Comparison of ENCODE assay signal across 8 mouse cellular contexts in the genomic region with DNA sequence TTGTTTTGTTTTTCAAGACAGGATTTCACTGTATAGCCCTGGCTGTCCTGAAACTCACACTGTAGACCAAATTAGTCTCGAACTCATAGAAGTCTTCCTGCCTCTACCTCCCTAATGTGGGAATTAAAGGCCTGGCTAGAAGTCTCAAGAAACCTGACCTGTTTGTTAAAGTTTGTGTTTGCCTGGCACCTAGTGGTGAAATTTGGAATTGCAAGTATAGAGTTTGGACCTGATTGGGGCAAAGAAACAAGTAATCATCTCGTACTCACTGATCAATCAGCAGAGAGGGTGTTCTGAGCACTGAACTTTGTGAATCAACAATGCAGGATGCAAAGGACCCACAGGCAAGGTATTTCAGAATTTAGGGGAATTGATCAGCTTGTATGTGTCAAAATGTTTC. TPM values are rescaled to one million over a fixed set of nuclear protein-coding genes. Genes with fewer than 3 reads are reported as not detected.
DNase-seq lines count a peak whose midpoint lies in the region; ATAC-seq and TF ChIP-seq lines count a peak whose summit lies in the region.

No protein-coding gene starts in this region.

- H3K9ac ChIP-seq in forebrain, postnatal 0 days: no peak overlapping the region
- H3K9ac ChIP-seq in forebrain, embryonic 13.5 days: no peak overlapping the region

- H3K4me1 ChIP-seq in forebrain, postnatal 0 days (ENCODE audit: insufficient read depth): no peaks in the 10 kb centered on the region
- peaks cover 6% of the 10 kb centered on the region; the same call in 1 of the 2 replicates for H3K4me1 ChIP-seq in forebrain, embryonic 13.5 days
- H3K4me1 ChIP-seq in cerebellum, adult 2 months (ENCODE audit: control insufficient read depth, insufficient read depth, low read length): no peaks in the 10 kb centered on the region
- H3K4me1 ChIP-seq in lung, adult 2 months (ENCODE audit: control insufficient read depth, insufficient read depth, low read length): no peaks in the 10 kb centered on the region

- peak; percentile 93 for TF ChIP-seq CTCF in forebrain, postnatal 0 days (IDR thresholded peaks at IDR 0.05; ENCODE audit: low read depth)
- peak; percentile 34; the same call in 1 of the 2 replicates for TF ChIP-seq CTCF in cerebellum, adult 2 months (IDR thresholded peaks at IDR 0.05; ENCODE audit: borderline replicate concordance, insufficient read depth, low read depth, low read length)
- peak; percentile 26; the same call in 1 of the 2 replicates for TF ChIP-seq CTCF in lung, adult 2 months (IDR thresholded peaks at IDR 0.05; ENCODE audit: insufficient read depth, low read length)

- no peak for TF ChIP-seq POLR2A in cerebellum, adult 2 months (IDR thresholded peaks at IDR 0.05; ENCODE audit: borderline replicate concordance, insufficient read depth, low read length)
- TF ChIP-seq POLR2A in lung, adult 2 months (IDR thresholded peaks at IDR 0.05; ENCODE audit: borderline replicate concordance, extremely low read depth, low read depth, low read length): no peak

- H3K4me2 ChIP-seq in forebrain, postnatal 0 days (ENCODE audit: low read depth): no peak overlapping the region
- no peak overlapping the region for H3K4me2 ChIP-seq in forebrain, embryonic 13.5 days

- 25% methylated on average over 2 of the region's 2 CpGs for WGBS in forebrain, postnatal 0 days
- 21% methylated on average over 2 of the region's 2 CpGs for WGBS in forebrain, embryonic 13.5 days
- WGBS in cerebellum, adult 2 months: 23% methylated on average over 2 of the region's 2 CpGs
- 14% methylated on average over 2 of the region's 2 CpGs for WGBS in lung, adult 2 months

- H3K27me3 ChIP-seq in forebrain, postnatal 0 days (ENCODE audit: insufficient read depth, low read length): no peaks in the 10 kb centered on the region
- H3K27me3 ChIP-seq in forebrain, embryonic 13.5 days: no peaks in the 10 kb centered on the region
- no peaks in the 10 kb centered on the region for H3K27me3 ChIP-seq in cerebellum, adult 2 months (ENCODE audit: control insufficient read depth, insufficient read depth, low read length)

- peak; percentile 85 for DNase-seq in forebrain, postnatal 0 days
- DNase-seq in right cerebral cortex, adult 2 months (ENCODE audit: low spot score in 2 of 2): peak; percentile 80 to 82
- no peak for DNase-seq in right cerebral cortex, postnatal 25 days
- DNase-seq in cerebellum, adult 2 months: peak; percentile 25 to 30
- peak; percentile 49 to 69 for DNase-seq in kidney, adult 8-10 months
- peak; percentile 43 for DNase-seq in lung, adult 2 months
- peak; percentile 42 for DNase-seq in thymus, postnatal 14 days

- no peak overlapping the region for H3K27ac ChIP-seq in forebrain, postnatal 0 days (ENCODE audit: low read depth, low read length)
- no peak overlapping the region for H3K27ac ChIP-seq in forebrain, embryonic 13.5 days
- H3K27ac ChIP-seq in cerebellum, adult 2 months (ENCODE audit: insufficient read depth, low read length): no peak overlapping the region

- no peaks in the 10 kb centered on the region for H3K9me3 ChIP-seq in forebrain, postnatal 0 days (ENCODE audit: low read length)
- H3K9me3 ChIP-seq in forebrain, embryonic 13.5 days (replicated peaks): no peaks in the 10 kb centered on the region

- no peaks in the 10 kb centered on the region for H3K36me3 ChIP-seq in forebrain, postnatal 0 days (ENCODE audit: insufficient read depth)
- H3K36me3 ChIP-seq in forebrain, embryonic 13.5 days (ENCODE audit: poor library complexity, severe bottlenecking): no peaks in the 10 kb centered on the region

- no peak for ATAC-seq in forebrain, postnatal 0 days
- no peak for ATAC-seq in forebrain, embryonic 13.5 days

- no peak overlapping the region for H3K4me3 ChIP-seq in forebrain, postnatal 0 days (ENCODE audit: low read depth, low read length)
- no peak overlapping the region for H3K4me3 ChIP-seq in forebrain, embryonic 13.5 days
- no peak overlapping the region for H3K4me3 ChIP-seq in cerebellum, adult 2 months (replicated peaks; ENCODE audit: insufficient read depth, low read depth, low read length)
- no peak overlapping the region for H3K4me3 ChIP-seq in lung, adult 2 months (replicated peaks; ENCODE audit: extremely low read depth, low read depth, low read length)

RNA-seq across cellular contexts. Expression of gene Phykpl, which starts 50.2 kb away (rescaled TPM):
- 5.6 and 7.9 TPM in 2 replicates for total RNA-seq in forebrain, postnatal 0 days (2014; rRNA removed)
- polyA plus RNA-seq in forebrain, postnatal 0 days (2015; fragmentation: Nextera tagmentation; extraction: Ambion mirVana): 6.7 and 8.4 TPM in 2 replicates
- 13.4 and 14.1 TPM in 2 replicates for polyA plus RNA-seq in forebrain, embryonic 13.5 days (2015; fragmentation: Nextera tagmentation; extraction: Ambion mirVana)
- polyA plus RNA-seq in cerebellum, adult 2 months (2012; rRNA removed): 19.3 and 23.2 TPM in 2 replicates
- polyA plus RNA-seq in lung, adult 2 months (2012; rRNA removed): 19.8 and 25.4 TPM in 2 replicates

Comparison
In these comparisons a context has a peak if more than half of its experiments do, and no peak if none do; other contexts are left out.
1. CTCF ChIP-seq: peak in every context shown above with its lines; median percentile 93 in forebrain, postnatal 0 days; 34 in cerebellum, adult 2 months; 26 in lung, adult 2 months.